Mouse (Mus musculus) liver, embryonic 15.5 days (tissue): ENCODE data around the gene Ccdc88c. TPM values are rescaled to one million over a fixed set of nuclear protein-coding genes. Genes with fewer than 3 reads are reported as not detected.

Source experiments
- ATAC-seq: fragments of 200-750 bp; cut with Nextera tagmentation; 2 replicates; pipeline ENCODE4 v1.8.0; 2017; ENCODE audit warnings: moderate number of reproducible peaks, mild to moderate bottlenecking, moderate library complexity; ENCODE audit not compliant: insufficient read depth
- H3K27ac ChIP-seq: fragments of 300-500 bp; sonication (generic); replicated peaks from 2 replicates; pipeline ENCODE4 v1.5.1; 2015; ENCODE audit warnings: mild to moderate bottlenecking, inconsistent platforms
- H3K27me3 ChIP-seq: fragments of 300-500 bp; sonication (generic); 2 replicates; pipeline ENCODE4 v1.6.1; 2015; ENCODE audit warnings: mild to moderate bottlenecking, inconsistent platforms
- H3K36me3 ChIP-seq: fragments of 300-500 bp; sonication (generic); replicated peaks from 2 replicates; pipeline ENCODE4 v1.6.1; 2015; ENCODE audit warnings: moderate library complexity, mild to moderate bottlenecking, inconsistent platforms
- H3K4me1 ChIP-seq: fragments of 300-500 bp; sonication (generic); replicated peaks from 2 replicates; pipeline ENCODE4 v1.6.1; 2015; ENCODE audit warnings: inconsistent platforms
- H3K4me2 ChIP-seq: fragments of 300-500 bp; sonication (generic); 2 replicates; pipeline ENCODE4 v1.6.1; 2015; ENCODE audit warnings: moderate library complexity, mild to moderate bottlenecking, inconsistent platforms
- H3K4me3 ChIP-seq: fragments of 300-500 bp; sonication (generic); replicated peaks from 2 replicates; pipeline ENCODE4 v1.5.1; 2015; ENCODE audit warnings: mild to moderate bottlenecking, inconsistent platforms
- H3K9ac ChIP-seq: fragments of 300-500 bp; sonication (generic); 2 replicates; pipeline ENCODE4 v1.6.1; 2015; ENCODE audit warnings: moderate library complexity, mild to moderate bottlenecking, inconsistent platforms
- H3K9me3 ChIP-seq: fragments of 300-500 bp; sonication (generic); replicated peaks from 2 replicates; pipeline ENCODE4 v1.6.1; 2016; ENCODE audit warnings: inconsistent platforms
- WGBS: fragments of 180-500 bp; shearing (Covaris S2); methylation state at CpG from one replicate; pipeline ENCODE4 v1.1.7; 2015; ENCODE audit warnings: mixed read lengths; ENCODE audit not compliant: insufficient replicate concordance; 5-methylcytosine and 5-hydroxymethylcytosine counted together
- polyA plus RNA-seq: library from polyadenylated mRNA; unstranded; fragments of >200 nt; fragmentation: Nextera tagmentation; extraction: Ambion mirVana; gene quantifications from 2 replicates; pipeline ENCODE4 v1.2.1, GENCODE M21; 2015

Gene Ccdc88c
- polyA plus RNA-seq, 1 experiment from 2014 or later, result 5.5 TPM

DNA sequence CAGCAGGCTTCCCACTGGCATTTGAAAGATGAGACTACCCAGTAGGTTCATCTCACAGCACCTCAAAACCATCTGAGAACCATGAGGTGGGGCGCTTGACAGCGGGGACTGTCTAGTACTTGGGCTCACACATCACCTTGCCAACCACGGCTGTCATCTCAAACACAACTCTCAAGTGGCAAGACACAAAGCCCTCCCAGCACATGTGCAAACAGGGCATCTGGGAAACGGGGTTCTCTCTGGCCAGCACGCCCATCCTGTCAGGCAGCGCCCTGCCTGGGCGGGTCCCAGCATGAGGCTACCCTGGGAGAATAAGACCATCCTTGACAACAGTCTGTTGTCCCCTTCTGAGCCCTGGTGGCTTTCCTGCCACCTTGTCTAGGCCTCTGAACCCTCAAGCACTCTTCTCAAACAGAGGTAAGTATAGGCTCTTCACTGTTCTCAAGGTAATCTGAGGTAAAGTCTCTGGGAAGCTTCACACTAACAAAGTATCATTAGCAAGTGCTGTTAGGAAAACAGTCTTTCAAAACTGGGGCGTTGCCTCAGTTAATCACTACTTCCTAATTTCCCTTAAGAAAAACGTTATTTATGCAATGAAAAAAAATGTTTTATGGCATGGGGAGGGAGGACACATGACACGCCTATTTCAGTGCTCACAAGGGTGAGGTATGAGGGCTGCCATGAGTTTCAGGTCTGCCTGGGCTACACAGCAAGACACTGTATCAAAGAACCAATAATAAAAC, 43.6 kb downstream of the Ccdc88c start:
- H3K4me1 ChIP-seq, result peaks cover 24% of the 10 kb centered on the region
- WGBS, result 64% methylated on average over 10 of the region's 10 CpGs
- no peak overlapping the region for H3K4me2 ChIP-seq
- H3K4me3 ChIP-seq, result no peak overlapping the region
- ATAC-seq, result no peak
- H3K27ac ChIP-seq, result peak overlapping the region; percentile 20; the same call in 1 of the 2 replicates
- H3K36me3 ChIP-seq, result peaks cover 21% of the 10 kb centered on the region
- H3K27me3 ChIP-seq, result no peaks in the 10 kb centered on the region
- no peak overlapping the region for H3K9ac ChIP-seq
- no peaks in the 10 kb centered on the region for H3K9me3 ChIP-seq

DNA sequence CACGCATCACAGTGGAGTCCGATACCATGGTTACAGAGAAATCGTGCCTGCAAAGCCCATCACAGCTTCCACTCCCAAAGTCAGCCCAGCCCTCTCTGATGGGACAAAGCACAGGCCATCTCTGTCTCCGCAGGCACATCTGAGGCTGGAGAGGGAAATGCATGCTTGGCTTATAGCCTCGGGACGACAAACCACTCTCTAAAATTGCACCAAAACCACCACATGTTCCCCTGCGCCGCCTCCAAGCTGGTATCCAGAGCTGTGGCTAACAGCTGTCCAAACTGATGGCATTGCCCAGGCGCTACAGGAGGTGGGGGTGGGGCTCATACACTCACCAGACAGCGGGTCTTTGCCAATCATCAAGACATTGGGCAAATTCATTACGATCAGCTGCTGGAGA, 45.3 kb downstream of the Ccdc88c start:
- WGBS, result 80% methylated on average over 11 of the region's 11 CpGs
- no peaks in the 10 kb centered on the region for H3K9me3 ChIP-seq
- peaks cover 21% of the 10 kb centered on the region for H3K36me3 ChIP-seq
- H3K9ac ChIP-seq, result no peak overlapping the region
- H3K4me3 ChIP-seq, result no peak overlapping the region
- H3K27ac ChIP-seq, result no peak overlapping the region
- no peak for ATAC-seq
- H3K27me3 ChIP-seq, result no peaks in the 10 kb centered on the region
- no peak overlapping the region for H3K4me2 ChIP-seq
- peaks cover 21% of the 10 kb centered on the region for H3K4me1 ChIP-seq

DNA sequence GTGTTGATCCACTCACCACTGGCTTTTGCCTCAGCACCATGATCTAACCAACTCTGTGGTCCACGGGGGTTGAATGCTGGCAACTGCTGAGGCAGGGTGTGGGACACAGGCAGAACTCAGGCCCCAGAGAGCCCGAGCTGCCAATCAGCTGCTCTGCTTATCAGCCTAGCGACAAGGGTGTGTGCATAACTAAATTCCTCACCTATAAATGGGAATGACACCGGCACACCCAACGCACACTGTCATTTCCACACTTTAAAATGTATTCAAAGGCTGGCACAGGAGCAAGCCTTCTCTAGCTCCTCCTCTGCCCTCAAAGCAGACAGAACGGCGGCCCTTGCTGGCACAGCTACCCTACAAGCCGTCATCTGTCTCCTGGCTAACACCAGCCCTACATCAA, 46.6 kb downstream of the Ccdc88c start:
- ATAC-seq, result no peak
- Histone ChIP-seq H3K9me3 (no peaks in the 10 kb centered on the region), H3K4me1 (peaks cover 24% of the 10 kb centered on the region), H3K27me3 (no peaks in the 10 kb centered on the region), H3K4me3 (no peak overlapping the region), H3K9ac (no peak overlapping the region), H3K36me3 (peaks cover 31% of the 10 kb centered on the region), H3K4me2 (no peak overlapping the region), H3K27ac (no peak overlapping the region)
- 66% methylated on average over 8 of the region's 8 CpGs for WGBS

DNA sequence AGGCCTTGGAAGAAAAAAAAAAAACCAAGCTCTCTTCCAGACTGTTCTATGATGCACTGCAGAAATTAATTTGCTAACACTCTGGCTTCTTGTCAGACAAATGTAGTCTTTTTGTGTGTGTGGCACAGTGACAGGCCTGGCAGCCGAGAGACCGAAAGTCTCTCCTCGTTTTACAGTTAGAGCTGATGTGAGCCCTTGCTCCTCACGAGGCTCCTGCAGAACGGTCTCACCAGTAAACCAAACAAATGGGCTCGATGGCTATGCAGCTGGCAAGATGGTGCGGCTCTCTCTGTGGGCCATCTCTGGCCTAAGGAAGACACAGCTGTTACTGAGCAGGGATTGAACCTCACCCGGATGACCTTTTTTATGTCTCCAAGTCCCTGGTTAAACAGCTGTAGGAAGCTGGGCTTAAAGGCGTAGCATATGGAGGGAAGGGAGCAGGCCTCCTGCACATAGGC, 48.3 kb downstream of the Ccdc88c start:
- 83% methylated on average over 9 of the region's 9 CpGs for WGBS
- no peaks in the 10 kb centered on the region for H3K27me3 ChIP-seq
- peaks cover 37% of the 10 kb centered on the region for H3K36me3 ChIP-seq
- no peak overlapping the region for H3K4me2 ChIP-seq
- no peak overlapping the region for H3K27ac ChIP-seq
- no peaks in the 10 kb centered on the region for H3K9me3 ChIP-seq
- no peak for ATAC-seq
- H3K9ac ChIP-seq, result no peak overlapping the region
- no peak overlapping the region for H3K4me3 ChIP-seq
- peaks cover 18% of the 10 kb centered on the region for H3K4me1 ChIP-seq

DNA sequence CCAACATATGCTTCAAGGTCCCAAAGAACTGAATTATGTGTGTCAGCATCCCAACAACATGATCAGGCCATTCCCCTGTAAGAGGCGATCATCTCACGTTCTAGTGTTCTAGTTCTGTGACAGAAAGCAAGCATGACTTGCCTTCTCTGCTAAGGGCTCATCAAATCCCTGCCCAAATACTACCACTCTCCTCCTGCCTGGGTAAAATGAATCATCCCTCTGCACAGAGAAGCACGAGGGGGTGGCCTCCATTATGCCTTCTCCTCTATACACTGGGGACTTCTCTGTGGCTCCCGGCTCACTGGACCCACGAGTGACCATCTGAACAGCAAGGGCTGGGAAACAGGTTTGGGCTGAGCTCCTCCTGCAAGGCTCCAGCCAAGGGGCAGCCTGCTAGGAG, 49.2 kb downstream of the Ccdc88c start:
- peaks cover 37% of the 10 kb centered on the region for H3K36me3 ChIP-seq
- no peak overlapping the region for H3K4me3 ChIP-seq
- H3K4me1 ChIP-seq, result peaks cover 18% of the 10 kb centered on the region
- WGBS, result 78% methylated on average over 5 of the region's 5 CpGs
- H3K27ac ChIP-seq, result no peak overlapping the region
- no peak overlapping the region for H3K4me2 ChIP-seq
- no peaks in the 10 kb centered on the region for H3K27me3 ChIP-seq
- no peak overlapping the region for H3K9ac ChIP-seq
- ATAC-seq, result no peak
- H3K9me3 ChIP-seq, result no peaks in the 10 kb centered on the region

DNA sequence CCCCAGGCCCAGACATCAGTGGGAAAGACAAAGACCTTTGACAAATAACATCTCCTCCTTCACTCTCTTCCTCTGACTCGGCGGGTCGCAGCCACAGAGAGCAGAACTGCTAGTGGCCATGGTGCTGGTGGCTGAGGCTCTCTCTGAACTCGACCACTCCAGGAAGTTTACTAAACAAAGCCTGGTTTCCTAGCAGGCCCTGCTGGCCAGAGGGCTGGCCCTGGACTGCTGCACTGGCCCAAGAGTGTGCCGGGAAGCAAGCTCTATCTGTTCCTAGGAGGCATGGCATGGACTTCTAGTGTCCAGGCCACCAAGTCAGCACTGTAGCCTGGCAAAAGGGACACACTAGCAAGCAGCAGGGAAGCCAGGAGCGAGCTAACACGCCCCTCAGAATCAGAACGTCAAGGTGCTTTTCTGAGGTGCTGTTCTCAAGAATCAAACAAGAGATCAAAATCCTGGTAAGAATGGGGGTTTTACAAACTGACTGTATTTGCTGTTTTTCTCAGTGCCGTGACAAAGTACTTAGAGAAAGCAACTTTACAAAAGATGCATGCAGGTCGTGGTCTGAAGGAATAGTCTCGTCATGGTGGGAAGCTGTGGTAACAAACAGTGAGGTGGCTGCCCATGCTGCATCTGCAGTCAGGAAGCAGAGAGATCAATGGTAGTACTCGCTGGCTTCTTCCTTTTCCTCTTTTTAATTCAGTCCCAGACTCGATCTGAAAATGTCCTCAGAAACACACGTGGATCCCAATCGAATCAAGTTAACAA, 50.7 kb downstream of the Ccdc88c start:
- 48% methylated on average over 15 of the region's 15 CpGs for WGBS
- Histone ChIP-seq H3K27ac (0 out of 2 replicates have a peak overlapping the region, but pooled peaks have one; percentile 24), H3K9ac (no peak overlapping the region)

DNA sequence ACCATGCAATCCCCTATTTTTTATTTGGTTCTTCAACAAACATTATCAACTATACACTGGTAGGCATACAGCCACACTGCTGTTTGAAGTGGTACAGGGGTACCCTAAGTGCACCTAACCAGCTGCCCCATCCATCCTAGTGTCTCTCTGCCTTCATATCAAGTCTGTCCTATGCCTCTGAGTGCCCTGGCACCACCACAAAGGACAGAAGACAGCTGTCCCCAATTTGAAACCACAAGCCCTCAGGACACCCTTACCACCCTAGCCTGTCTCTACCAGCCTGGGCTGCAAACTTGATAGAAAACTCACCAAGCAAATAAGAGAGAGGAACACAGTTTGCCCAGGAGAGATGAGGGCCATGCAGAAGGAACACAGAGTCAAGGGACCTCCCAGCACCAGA, 51.3 kb downstream of the Ccdc88c start:
- H3K27me3 ChIP-seq, result no peaks in the 10 kb centered on the region
- no peak for ATAC-seq
- peaks cover 9% of the 10 kb centered on the region for H3K4me1 ChIP-seq
- H3K9ac ChIP-seq, result no peak overlapping the region
- no peak overlapping the region for H3K4me2 ChIP-seq
- peaks cover 35% of the 10 kb centered on the region for H3K36me3 ChIP-seq
- 0 out of 2 replicates have a peak overlapping the region, but pooled peaks have one; percentile 24 for H3K27ac ChIP-seq
- no peaks in the 10 kb centered on the region for H3K9me3 ChIP-seq
- no peak overlapping the region for H3K4me3 ChIP-seq

More for the DNA sequence above, 50.7 kb downstream of the Ccdc88c start:
- Histone ChIP-seq H3K36me3 (peaks cover 37% of the 10 kb centered on the region), H3K4me2 (no peak overlapping the region), H3K27me3 (no peaks in the 10 kb centered on the region), H3K4me3 (no peak overlapping the region), H3K9me3 (no peaks in the 10 kb centered on the region), H3K4me1 (peaks cover 10% of the 10 kb centered on the region)
- ATAC-seq, result no peak

DNA sequence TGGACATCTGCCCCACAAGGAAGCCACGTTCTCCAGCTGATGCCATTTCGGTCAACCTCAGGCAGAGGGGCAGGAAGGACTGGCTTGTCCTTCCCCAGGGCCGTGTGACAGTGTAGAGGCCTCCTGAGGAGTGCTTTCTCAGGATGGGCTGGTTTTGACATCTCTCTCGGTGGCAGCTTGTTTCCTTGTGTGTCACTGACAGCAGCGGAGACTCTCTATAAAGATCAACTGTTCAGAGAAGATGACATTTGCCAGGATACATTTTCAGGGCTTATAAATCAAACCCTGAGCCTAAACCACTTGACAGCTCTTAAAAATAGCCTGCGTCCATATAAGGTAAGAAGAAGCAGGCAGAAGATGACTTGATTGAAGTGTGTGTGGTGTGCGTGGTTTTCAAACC, 59.0 kb downstream of the Ccdc88c start:
- 70% methylated on average over 7 of the region's 7 CpGs for WGBS
- Histone ChIP-seq H3K9me3 (no peaks in the 10 kb centered on the region), H3K27me3 (no peaks in the 10 kb centered on the region), H3K4me1 (peaks cover 17% of the 10 kb centered on the region), H3K9ac (no peak overlapping the region), H3K4me3 (no peak overlapping the region), H3K4me2 (no peak overlapping the region), H3K27ac (no peak overlapping the region), H3K36me3 (peaks cover 41% of the 10 kb centered on the region)
- ATAC-seq, result no peak

DNA sequence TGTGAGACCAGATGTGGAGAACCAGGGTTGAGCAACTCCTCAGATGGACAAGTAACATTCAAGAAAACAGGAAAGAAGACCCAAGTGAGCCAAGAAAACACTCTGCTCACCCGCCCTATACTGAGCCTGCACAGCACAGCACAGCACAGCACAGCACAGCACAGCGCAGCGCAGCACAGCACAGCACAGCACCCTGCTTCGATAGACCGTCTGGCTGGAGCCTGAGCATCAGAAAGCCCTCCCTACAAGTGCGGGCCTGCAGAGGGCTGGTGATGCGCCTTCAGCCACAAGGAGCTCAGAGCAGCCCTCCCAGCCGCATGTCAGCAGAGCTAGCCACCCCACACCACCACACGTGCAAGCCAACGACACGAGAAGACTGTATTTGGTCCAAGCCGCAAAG, 61.5 kb downstream of the Ccdc88c start:
- peaks cover 56% of the 10 kb centered on the region for H3K36me3 ChIP-seq

DNA sequence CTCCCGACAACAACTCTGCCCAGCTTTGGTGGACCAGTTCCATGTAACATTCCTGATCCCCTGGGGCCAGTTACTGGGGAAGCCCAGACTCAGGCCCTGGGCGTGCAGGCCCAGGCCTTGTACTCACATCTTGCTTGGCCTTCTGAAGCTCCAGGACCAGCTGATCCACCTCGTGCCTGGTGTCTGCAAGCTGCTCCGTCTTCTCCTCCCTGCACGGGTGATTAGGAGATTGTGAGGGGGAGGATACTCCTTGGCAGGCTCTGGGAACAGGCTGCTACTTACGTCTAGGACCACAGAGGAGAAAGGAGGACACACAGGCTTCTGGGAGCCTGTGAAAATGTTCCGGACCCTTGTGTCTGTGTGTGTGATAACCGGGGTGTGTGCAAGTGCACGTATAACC, 62.6 kb downstream of the Ccdc88c start:
- Histone ChIP-seq H3K27ac (peak overlapping the region; percentile 19; the same call in 1 of the 2 replicates), H3K4me2 (no peak overlapping the region), H3K36me3 (peaks cover 62% of the 10 kb centered on the region), H3K9me3 (no peaks in the 10 kb centered on the region), H3K9ac (no peak overlapping the region), H3K4me3 (no peak overlapping the region), H3K4me1 (peaks cover 26% of the 10 kb centered on the region), H3K27me3 (no peaks in the 10 kb centered on the region)
- WGBS, result 78% methylated on average over 9 of the region's 9 CpGs
- no peak for ATAC-seq

More for the DNA sequence above, 61.5 kb downstream of the Ccdc88c start:
- Histone ChIP-seq H3K4me1 (peaks cover 23% of the 10 kb centered on the region), H3K4me2 (no peak overlapping the region), H3K9ac (no peak overlapping the region), H3K4me3 (no peak overlapping the region), H3K27ac (no peak overlapping the region), H3K27me3 (no peaks in the 10 kb centered on the region), H3K9me3 (no peaks in the 10 kb centered on the region)
- no peak for ATAC-seq
- WGBS, result 79% methylated on average over 12 of the region's 12 CpGs

DNA sequence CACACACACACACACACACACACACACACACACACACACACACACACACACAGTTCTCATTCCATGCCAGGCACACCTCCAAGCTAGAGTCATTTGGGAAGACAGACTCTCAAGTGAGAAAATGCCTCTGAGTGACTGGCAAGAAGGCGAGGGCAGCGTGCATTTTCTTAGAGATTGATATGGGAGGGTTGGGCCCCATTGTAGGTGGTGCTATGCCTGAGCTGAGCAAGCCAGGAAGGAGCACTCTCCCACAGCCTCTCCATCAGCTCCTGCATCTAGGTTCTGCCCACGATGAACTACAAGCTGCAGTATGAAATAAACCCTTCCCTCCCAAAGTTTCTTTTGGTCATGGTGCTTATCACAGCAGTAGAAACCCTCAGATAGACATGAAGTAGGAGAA, 63.6 kb downstream of the Ccdc88c start:
- H3K36me3 ChIP-seq, result peaks cover 63% of the 10 kb centered on the region
- H3K4me1 ChIP-seq, result peaks cover 32% of the 10 kb centered on the region
- no peak overlapping the region for H3K27ac ChIP-seq
- H3K4me3 ChIP-seq, result no peak overlapping the region
- ATAC-seq, result peak; percentile 37; the same call in 1 of the 2 replicates
- no peak overlapping the region for H3K4me2 ChIP-seq
- WGBS, result 38% methylated on average over 3 of the region's 3 CpGs
- no peaks in the 10 kb centered on the region for H3K9me3 ChIP-seq
- H3K9ac ChIP-seq, result no peak overlapping the region
- H3K27me3 ChIP-seq, result no peaks in the 10 kb centered on the region
